Mouse (Mus musculus) lung, postnatal 4 days (tissue): Measurements from ENCODE around the gene Sla2.
A peak's percentile ranks its signal among the peaks of the same experiment; 100 is the strongest.
"Not testable (repeated sequence)": the region's sequence is repeated elsewhere in the genome, so short reads cannot be mapped to it uniquely, and the experiment has no call there.

Experiments
- DNase-seq, 2 experiments: peaks; one replicate each; pipeline ENCODE4 v3.0.0; 2021

The Sla2 gene

GRCm38 (mm10) chr2:156899184-156899583, 12.2 kb upstream of the Sla2 start:
- peak in 1 of 2 experiments; percentile 8 for DNase-seq

- DNase-seq = peak in 1 of 2 experiments; percentile 10
Measured at GRCm38 (mm10) chr2:156898374-156898773, 11.4 kb upstream of the Sla2 start.

- DNase-seq = no peak
Measured at GRCm38 (mm10) chr2:156897034-156897433, 10.0 kb upstream of the Sla2 start.

GRCm38 (mm10) chr2:156896384-156896914, 9.5 kb upstream of the Sla2 start:
- DNase-seq = peak in 1 of 2 experiments; percentile 33

GRCm38 (mm10) chr2:156894496-156895265, 7.7 kb upstream of the Sla2 start:
- DNase-seq = peak in 1 of 2 experiments; percentile 45

GRCm38 (mm10) chr2:156892821-156893220, 5.8 kb upstream of the Sla2 start:
- no peak for DNase-seq

GRCm38 (mm10) chr2:156892240-156892639, 5.2 kb upstream of the Sla2 start:
- no peak for DNase-seq

- no peak for DNase-seq
Measured at GRCm38 (mm10) chr2:156888490-156888889, 1.5 kb upstream of the Sla2 start.

GRCm38 (mm10) chr2:156886084-156886631, 834 bp downstream of the Sla2 start:
- DNase-seq = no peak

- not testable (repeated sequence) for DNase-seq
Measured at GRCm38 (mm10) chr2:156885666-156886065, 1.3 kb downstream of the Sla2 start.

- no peak for DNase-seq
Measured at GRCm38 (mm10) chr2:156884396-156885211, 2.4 kb downstream of the Sla2 start.

- DNase-seq = peak in 1 of 2 experiments; percentile 24
Measured at GRCm38 (mm10) chr2:156882431-156883001, 4.5 kb downstream of the Sla2 start.

- no peak for DNase-seq
Measured at GRCm38 (mm10) chr2:156879541-156879940, 7.5 kb downstream of the Sla2 start.

GRCm38 (mm10) chr2:156877726-156878125, 9.3 kb downstream of the Sla2 start:
- peak; percentile 66 to 74 for DNase-seq

GRCm38 (mm10) chr2:156874760-156875510, 12.1 kb downstream of the Sla2 start:
- no peak for DNase-seq

- no peak for DNase-seq
Measured at GRCm38 (mm10) chr2:156874047-156874759, 12.8 kb downstream of the Sla2 start.

GRCm38 (mm10) chr2:156873629-156874028, 13.4 kb downstream of the Sla2 start:
- peak in 1 of 2 experiments; percentile 65 for DNase-seq

- DNase-seq = peak in 1 of 2 experiments; percentile 47
Measured at GRCm38 (mm10) chr2:156870519-156870918, 16.5 kb downstream of the Sla2 start.

GRCm38 (mm10) chr2:156869554-156869953, 17.4 kb downstream of the Sla2 start:
- no peak for DNase-seq

- no peak for DNase-seq
Measured at GRCm38 (mm10) chr2:156868994-156869393, 18.0 kb downstream of the Sla2 start.

- no peak for DNase-seq
Measured at GRCm38 (mm10) chr2:156864481-156864880, 22.5 kb downstream of the Sla2 start.
